Mouse (Mus musculus) lung, adult 2 months (tissue): ENCODE results near the gene Tctn1.

ENCODE experiments used
- CTCF ChIP-seq: fragments of 200-500 bp; IDR thresholded peaks from 2 replicates; pipeline ENCODE4 v1.5.1; 2011; ENCODE audit warnings: mild to moderate bottlenecking, low read length, control low read depth; ENCODE audit not compliant: insufficient read depth
- POLR2A ChIP-seq: fragments of 200-500 bp; IDR thresholded peaks from 2 replicates; pipeline ENCODE4 v1.6.1; 2011; ENCODE audit warnings: low read depth, mild to moderate bottlenecking, control low read depth, low read length, borderline replicate concordance; ENCODE audit errors: extremely low read depth

- TF ChIP-seq POLR2A (no peak), CTCF (no peak)
Measured at GRCm38 (mm10) chr5:122312346-122312745, 48.1 kb upstream of the Tctn1 start.
